ENCODE assay signal across 10 mouse cellular contexts in genomic region chr4:133519369-133519665, GRCm38 (mm10). TPM values are rescaled to one million over a fixed set of nuclear protein-coding genes. Genes with fewer than 3 reads are reported as not detected.
DNase-seq lines count a peak whose midpoint lies in the region; ATAC-seq and TF ChIP-seq lines count a peak whose summit lies in the region.
"Had no signal": no experiment of that assay in that cellular context is flagged by ENCODE, and none has a peak within 500 bp of the region (broad histone marks: within the 10 kb centered on the region; RNA-seq: fewer than 3 reads in every experiment).

No protein-coding gene starts in this region.

- H3K4me1 ChIP-seq in E14TG2a.4 (replicated peaks; ENCODE audit: low read depth, low read length), result peaks cover 6% of the 10 kb centered on the region; the same call in 1 of the 2 replicates
- no peaks in the 10 kb centered on the region; the same call in 1 of the 2 replicates for H3K4me1 ChIP-seq in forebrain, embryonic 14.5 days (ENCODE audit: control insufficient read depth, insufficient read depth, low read length)
- H3K4me1 ChIP-seq in liver, embryonic 11.5 days (replicated peaks; ENCODE audit: control insufficient read depth, insufficient read depth, low read length), result peaks cover 7% of the 10 kb centered on the region

- peak overlapping the region; percentile 34 for H3K4me2 ChIP-seq in forebrain, embryonic 14.5 days (ENCODE audit: low read length)
- peak overlapping the region; percentile 75 for H3K4me2 ChIP-seq in liver, embryonic 11.5 days

- TF ChIP-seq CTCF in gastrocnemius, adult 2 months (IDR thresholded peaks at IDR 0.05), result no peak
- TF ChIP-seq CTCF in E14TG2a.4 (conservative IDR thresholded peaks at IDR 0.05; ENCODE audit: low read length), result no peak

- peak overlapping the region; percentile 28 for H3K4me3 ChIP-seq in gastrocnemius, adult 2 months
- H3K4me3 ChIP-seq in E14TG2a.4 (replicated peaks; ENCODE audit: low read length), result peak overlapping the region; percentile 83
- H3K4me3 ChIP-seq in forebrain, embryonic 14.5 days (ENCODE audit: low read depth, low read length), result peak overlapping the region; percentile 21
- peak overlapping the region; percentile 57 for H3K4me3 ChIP-seq in liver, embryonic 11.5 days (ENCODE audit: low read depth, low read length)

- no peaks in the 10 kb centered on the region for H3K9me3 ChIP-seq in E14TG2a.4 (ENCODE audit: low read length)
- no peaks in the 10 kb centered on the region for H3K9me3 ChIP-seq in forebrain, embryonic 14.5 days (replicated peaks; ENCODE audit: control insufficient read depth, low read length)
- no peaks in the 10 kb centered on the region for H3K9me3 ChIP-seq in liver, embryonic 11.5 days (ENCODE audit: control insufficient read depth, low read length)

- H3K36me3 ChIP-seq in E14TG2a.4 (ENCODE audit: insufficient read depth, low read length), result no peaks in the 10 kb centered on the region
- H3K36me3 ChIP-seq in forebrain, embryonic 14.5 days (ENCODE audit: control insufficient read depth, insufficient read depth, low read length), result no peaks in the 10 kb centered on the region
- H3K36me3 ChIP-seq in liver, embryonic 11.5 days (ENCODE audit: control insufficient read depth, insufficient read depth, low read length), result no peaks in the 10 kb centered on the region

- no peak overlapping the region for H3K9ac ChIP-seq in forebrain, embryonic 14.5 days (ENCODE audit: low read length)
- peak overlapping the region; percentile 49; the same call in 1 of the 2 replicates for H3K9ac ChIP-seq in liver, embryonic 11.5 days (ENCODE audit: low read depth, low read length)

- DNase-seq in gastrocnemius, adult 2 months, result no peak
- DNase-seq in gastrocnemius, adult 18-20 months (ENCODE audit: low spot score), result no peak
- no peak for DNase-seq in forebrain, embryonic 14.5 days (ENCODE audit: low spot score)
- DNase-seq in liver, embryonic 11.5 days (ENCODE audit: low spot score), result no peak
- no peak for DNase-seq in cerebellum, adult 9-11 months
- no peak for DNase-seq in layer of hippocampus, adult 8-10 months (ENCODE audit: low spot score in 2 of 2)
- DNase-seq in right cerebral cortex, adult 18-20 months, result no peak

- intact Hi-C loops in gastrocnemius, adult 2 months (cut with DNase I), result no loop called here

- H3K27ac ChIP-seq in gastrocnemius, adult 2 months, result no peak overlapping the region
- no peak overlapping the region for H3K27ac ChIP-seq in forebrain, embryonic 14.5 days (ENCODE audit: low read depth, low read length)
- H3K27ac ChIP-seq in liver, embryonic 11.5 days (ENCODE audit: low read depth, low read length), result no peak overlapping the region

- ATAC-seq in forebrain, embryonic 14.5 days, result no peak
- no peak for ATAC-seq in liver, embryonic 11.5 days (replicated peaks; ENCODE audit: low FRiP score)

- peaks cover 28% of the 10 kb centered on the region for H3K27me3 ChIP-seq in E14TG2a.4 (ENCODE audit: insufficient read depth, low read length)
- H3K27me3 ChIP-seq in forebrain, embryonic 14.5 days (replicated peaks; ENCODE audit: control insufficient read depth, insufficient read depth, low read length), result peaks cover 34% of the 10 kb centered on the region
- H3K27me3 ChIP-seq in liver, embryonic 11.5 days (replicated peaks; ENCODE audit: control insufficient read depth, insufficient read depth, low read length), result peaks cover 51% of the 10 kb centered on the region

- WGBS in forebrain, embryonic 14.5 days, result 4% methylated on average over 25 of the region's 25 CpGs
- WGBS in liver, embryonic 11.5 days, result 12% methylated on average over 25 of the region's 25 CpGs

RNA-seq across cellular contexts. Expression of gene Kdf1, which starts 0.6 kb away (rescaled TPM):
- not detected for total RNA-seq in gastrocnemius, adult 2 months (2021)
- not detected for total RNA-seq in gastrocnemius, adult 18-20 months (2021)
- 0.12 and 0.20 TPM in 2 replicates for polyA plus RNA-seq in forebrain, embryonic 14.5 days (2014; fragmentation: Nextera tagmentation; extraction: Ambion mirVana)
- 0.89 and 1.7 TPM in 2 replicates for polyA plus RNA-seq in liver, embryonic 11.5 days (2014; fragmentation: Nextera tagmentation; extraction: Ambion mirVana)
- 1 to 10 TPM in 2 of 4 experiments, under 1 TPM in 2; 0.45 to 2.0 (median 1.2) TPM for total RNA-seq in layer of hippocampus, adult 8-10 months (2022)
- total RNA-seq: CH12.LX; neutrophil, adult 5-6 weeks had no signal

RNA-seq across cellular contexts. Expression of gene Trnp1, which starts 21.0 kb away (rescaled TPM):
- under 1 TPM; 0.36 to 0.61 TPM for total RNA-seq in gastrocnemius, adult 2 months (2021)
- 1 to 10 TPM; 1.1 to 1.3 TPM for total RNA-seq in gastrocnemius, adult 18-20 months (2021)
- polyA plus RNA-seq in forebrain, embryonic 14.5 days (2014; fragmentation: Nextera tagmentation; extraction: Ambion mirVana), result 5.8 and 6.2 TPM in 2 replicates
- polyA plus RNA-seq in liver, embryonic 11.5 days (2014; fragmentation: Nextera tagmentation; extraction: Ambion mirVana), result 0.21 TPM in 1 of 2 replicates, not detected in the other
- total RNA-seq in layer of hippocampus, adult 8-10 months (2022), result 100 to 1,000 TPM; 159 to 177 (median 165) TPM
- total RNA-seq: CH12.LX; neutrophil, adult 5-6 weeks had no signal

RNA-seq across cellular contexts. Expression of gene Nudc, which starts 26.5 kb away (rescaled TPM):
- total RNA-seq in gastrocnemius, adult 2 months (2021), result 10 to 100 TPM; 45.6 to 53.5 TPM
- 10 to 100 TPM; 54.7 to 54.8 TPM for total RNA-seq in gastrocnemius, adult 18-20 months (2021)
- polyA plus RNA-seq in forebrain, embryonic 14.5 days (2014; fragmentation: Nextera tagmentation; extraction: Ambion mirVana), result 139 and 181 TPM in 2 replicates
- 362 and 377 TPM in 2 replicates for polyA plus RNA-seq in liver, embryonic 11.5 days (2014; fragmentation: Nextera tagmentation; extraction: Ambion mirVana)
- total RNA-seq in layer of hippocampus, adult 8-10 months (2022), result 100 to 1,000 TPM; 120 to 138 (median 128) TPM

RNA-seq across cellular contexts. Expression of gene Nr0b2, which starts 33.9 kb away (rescaled TPM):
- not detected for total RNA-seq in gastrocnemius, adult 2 months (2021)
- not detected for total RNA-seq in gastrocnemius, adult 18-20 months (2021)
- not detected in 2 replicates for polyA plus RNA-seq in forebrain, embryonic 14.5 days (2014; fragmentation: Nextera tagmentation; extraction: Ambion mirVana)
- 0.89 and 1.1 TPM in 2 replicates for polyA plus RNA-seq in liver, embryonic 11.5 days (2014; fragmentation: Nextera tagmentation; extraction: Ambion mirVana)
- not detected for total RNA-seq in layer of hippocampus, adult 8-10 months (2022)
- total RNA-seq: CH12.LX; neutrophil, adult 5-6 weeks had no signal

RNA-seq across cellular contexts. Expression of gene Tent5b, which starts 39.4 kb away (rescaled TPM):
- 1 to 10 TPM; 1.1 TPM for total RNA-seq in gastrocnemius, adult 2 months (2021)
- 1 to 10 TPM; 1.1 to 2.2 TPM for total RNA-seq in gastrocnemius, adult 18-20 months (2021)
- polyA plus RNA-seq in forebrain, embryonic 14.5 days (2014; fragmentation: Nextera tagmentation; extraction: Ambion mirVana), result 0.09 and 0.27 TPM in 2 replicates
- 0.38 TPM in 1 of 2 replicates, not detected in the other for polyA plus RNA-seq in liver, embryonic 11.5 days (2014; fragmentation: Nextera tagmentation; extraction: Ambion mirVana)
- under 1 TPM in 2 of 4 experiments, not detected in 2; 0.14 to 0.31 TPM for total RNA-seq in layer of hippocampus, adult 8-10 months (2022)
- total RNA-seq: CH12.LX had no signal

Comparison
In these comparisons a context has a peak if more than half of its experiments do, and no peak if none do; other contexts are left out.
1. H3K4me3 ChIP-seq: peak in every context shown above with its lines; median percentile 83 in E14TG2a.4; 57 in liver, embryonic 11.5 days; 28 in gastrocnemius, adult 2 months; 21 in forebrain, embryonic 14.5 days.
2. RNA of gene Trnp1, which starts 21.0 kb away (total RNA-seq): 159 to 177 TPM in layer of hippocampus, adult 8-10 months; 1.1 to 1.3 TPM in gastrocnemius, adult 18-20 months and 0.36 to 0.61 TPM in gastrocnemius, adult 2 months; every median in the first group is over 10 times any median in the second.